Mouse (Mus musculus) kidney, adult 8-10 months (tissue): ENCODE measurements around the gene Ephb1.

Experiments used
- DNase-seq, 2 experiments: peaks; one replicate each; pipeline ENCODE4 v3.0.0; 2022

Gene Ephb1

DNA sequence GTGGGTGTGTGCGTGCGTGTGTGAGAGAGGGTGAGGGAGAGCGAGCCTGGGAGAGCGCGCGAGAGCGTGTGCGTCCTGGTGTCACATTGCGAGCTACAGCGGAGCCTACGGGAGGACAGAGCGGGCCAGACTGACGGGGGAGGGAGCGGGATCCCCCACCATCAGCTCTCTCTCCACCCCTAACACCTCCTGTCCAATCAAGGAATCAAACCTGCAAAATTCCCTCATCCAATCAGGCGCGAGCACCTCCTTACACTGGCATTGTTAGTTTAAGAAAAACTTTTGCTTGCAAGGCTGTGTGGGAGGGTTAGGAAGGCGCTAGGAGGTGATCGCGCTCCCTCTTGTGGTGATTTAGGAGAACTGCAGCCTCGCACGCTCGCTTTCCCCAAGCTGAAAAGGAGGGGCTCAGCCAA is at the start of gene Ephb1:
Ephb1 (minus strand) TSS at position 133 of the 413 bp plus-strand sequence.
- DNase-seq: peak; percentile 74 to 82

DNA sequence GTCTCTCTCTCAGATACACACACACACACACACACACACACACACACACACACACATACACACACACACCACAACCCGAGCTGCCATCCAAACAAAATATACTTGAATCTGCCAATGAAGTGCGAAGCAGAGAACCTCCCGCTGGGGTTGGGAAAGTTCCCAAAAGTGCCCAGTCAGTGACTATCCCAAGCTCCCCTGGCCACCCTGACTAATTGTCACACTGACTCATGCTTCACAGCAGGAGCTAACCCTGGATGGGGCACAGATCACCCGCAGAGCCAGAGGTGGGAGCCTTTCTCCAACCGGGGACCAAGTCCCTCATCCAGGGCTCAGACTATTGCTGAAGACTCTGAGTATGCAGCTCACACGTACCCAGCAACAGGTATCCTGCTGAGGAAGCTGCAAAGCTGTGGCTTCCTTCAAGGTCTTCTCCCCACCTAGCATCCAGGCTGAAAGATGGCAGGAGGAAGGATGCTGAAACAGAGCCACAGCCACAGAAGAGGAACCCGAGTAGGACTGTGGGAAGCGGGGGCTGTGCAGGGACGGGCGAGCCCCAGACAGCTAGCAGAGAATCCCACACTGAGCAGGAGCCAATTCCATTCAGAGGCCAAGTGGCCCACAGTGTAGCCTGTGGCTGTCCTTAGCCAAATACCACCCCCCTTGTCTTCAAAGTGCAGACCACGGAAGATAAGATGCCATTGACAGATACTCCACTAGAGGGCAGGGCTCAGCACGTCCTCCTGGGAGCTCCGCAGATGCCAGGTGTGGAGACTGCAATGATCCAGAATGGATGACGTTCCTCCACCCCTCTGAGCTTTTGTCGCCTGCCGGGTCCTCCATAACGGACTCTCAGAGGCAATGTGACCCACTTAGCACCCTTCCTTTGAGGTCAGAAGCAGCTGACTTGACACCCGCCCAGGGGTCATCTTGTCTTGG is 48.9 kb upstream of the Ephb1 start:
- peak; percentile 11 to 39 for DNase-seq

DNA sequence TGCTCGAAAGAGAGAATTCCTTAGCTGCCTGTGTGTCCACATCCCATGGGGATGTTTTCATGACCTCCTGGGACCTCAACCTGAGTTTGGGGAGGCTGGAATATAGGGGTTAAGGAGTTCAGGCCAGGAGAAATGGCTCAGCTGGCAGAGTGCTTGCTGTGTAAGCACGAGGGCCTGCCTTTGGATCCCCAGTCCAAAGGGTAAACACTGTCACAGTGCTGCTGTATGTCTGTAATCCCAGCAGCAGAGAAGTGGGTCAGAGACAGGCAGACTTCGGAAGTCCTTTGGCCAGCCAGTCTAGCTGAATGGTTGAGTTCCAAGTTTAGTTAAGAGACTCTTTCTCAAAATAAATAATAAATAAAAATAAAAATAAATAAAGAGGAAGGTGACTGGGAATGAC is 48.2 kb upstream of the Ephb1 start:
- DNase-seq: peak; percentile 79 to 80

DNA sequence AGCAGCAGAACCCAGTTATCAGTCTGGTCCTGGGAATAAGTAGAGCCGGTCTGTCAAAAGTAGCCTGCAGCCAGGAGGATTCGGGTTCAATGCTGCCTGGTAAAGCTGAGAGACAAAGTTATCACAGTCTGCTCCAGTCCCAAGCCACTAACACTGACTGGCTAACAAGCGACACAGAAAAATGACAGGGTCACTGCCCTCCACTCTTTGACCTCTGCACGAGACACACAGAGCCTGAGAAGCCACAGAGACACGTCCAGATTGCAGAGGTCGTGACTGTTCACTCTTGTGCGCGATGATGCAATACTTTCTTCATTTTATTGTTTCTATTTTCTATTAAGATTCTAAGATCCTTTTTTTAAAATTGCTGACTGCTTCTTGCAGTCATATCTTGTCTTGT is 33.8 kb upstream of the Ephb1 start:
- no peak for DNase-seq

DNA sequence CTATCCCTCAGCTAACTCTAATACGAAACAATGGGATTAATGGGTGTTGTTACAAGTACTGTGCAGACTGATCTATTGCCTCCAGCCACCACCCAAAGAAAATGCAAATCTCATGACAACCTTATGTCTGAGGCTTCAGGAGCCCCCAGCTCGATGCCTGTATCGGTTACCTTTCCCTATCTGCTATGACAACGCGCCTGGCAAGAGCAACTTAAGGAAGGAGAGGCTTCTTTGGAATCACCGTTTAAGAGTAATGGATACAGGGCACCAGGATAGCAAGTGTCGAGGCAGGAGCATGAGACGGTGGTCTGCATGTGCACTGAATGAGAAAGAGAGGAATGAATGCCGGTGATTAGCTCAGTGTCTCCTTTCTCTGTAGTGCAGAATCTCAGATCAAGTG is 32.3 kb upstream of the Ephb1 start:
- DNase-seq: no peak

DNA sequence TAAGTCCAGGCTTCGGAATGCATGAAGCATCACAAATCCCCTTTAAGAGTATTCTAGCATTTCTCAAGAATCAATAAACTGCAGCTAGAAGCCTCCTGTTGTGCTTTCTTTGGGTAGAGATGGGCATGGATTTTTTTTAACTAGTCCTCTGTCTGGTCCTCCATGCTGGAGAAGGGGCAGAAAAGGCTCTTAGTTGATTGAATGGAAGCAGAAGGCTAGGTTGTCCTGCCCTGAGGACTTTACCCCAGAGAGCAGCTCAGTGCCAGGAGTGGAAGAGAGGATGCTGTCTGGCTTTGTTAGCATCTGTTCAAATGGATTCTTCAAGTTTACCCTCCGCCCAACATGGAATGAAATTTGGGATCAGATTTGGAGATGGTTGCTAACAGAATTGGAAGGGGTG is 25.7 kb upstream of the Ephb1 start:
- DNase-seq: no peak

DNA sequence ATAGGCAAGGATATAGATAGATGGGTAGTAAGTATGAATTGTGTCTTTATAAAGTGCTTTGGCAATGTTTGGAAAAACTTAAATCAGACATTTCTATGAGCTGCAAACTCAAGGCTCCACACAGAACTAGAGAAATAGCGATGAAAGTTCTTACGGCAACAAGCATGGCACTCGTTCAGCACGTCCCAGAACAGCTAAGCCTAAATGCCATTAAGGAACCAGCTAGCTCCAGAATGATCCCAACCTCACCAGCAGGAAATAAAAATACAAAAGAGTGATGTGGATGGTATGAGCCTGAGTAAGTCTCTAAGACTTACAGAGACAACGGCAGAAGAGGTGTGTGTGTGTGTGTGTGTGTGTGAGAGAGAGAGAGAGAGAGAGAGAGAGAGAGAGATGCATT is 20.2 kb upstream of the Ephb1 start:
- DNase-seq: no peak

DNA sequence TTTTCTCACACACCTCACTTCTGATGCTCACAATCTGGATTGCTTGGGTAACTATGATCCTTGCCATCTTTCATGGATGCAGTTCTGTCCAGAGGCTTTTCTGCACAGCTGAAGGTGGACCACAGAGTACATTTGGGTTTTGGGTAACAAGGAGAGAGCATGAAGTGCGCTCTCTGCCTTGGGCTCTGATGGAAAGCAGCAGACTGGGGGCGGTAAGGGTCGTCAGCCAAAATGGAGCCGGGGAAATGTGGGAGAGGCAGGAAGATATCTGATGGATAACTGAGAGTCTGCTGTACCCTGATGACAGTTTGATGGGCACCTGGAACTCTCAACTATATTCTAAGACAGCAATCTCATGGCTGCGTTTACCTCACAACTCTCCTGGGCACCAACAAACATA is 19.4 kb upstream of the Ephb1 start:
- no peak for DNase-seq

DNA sequence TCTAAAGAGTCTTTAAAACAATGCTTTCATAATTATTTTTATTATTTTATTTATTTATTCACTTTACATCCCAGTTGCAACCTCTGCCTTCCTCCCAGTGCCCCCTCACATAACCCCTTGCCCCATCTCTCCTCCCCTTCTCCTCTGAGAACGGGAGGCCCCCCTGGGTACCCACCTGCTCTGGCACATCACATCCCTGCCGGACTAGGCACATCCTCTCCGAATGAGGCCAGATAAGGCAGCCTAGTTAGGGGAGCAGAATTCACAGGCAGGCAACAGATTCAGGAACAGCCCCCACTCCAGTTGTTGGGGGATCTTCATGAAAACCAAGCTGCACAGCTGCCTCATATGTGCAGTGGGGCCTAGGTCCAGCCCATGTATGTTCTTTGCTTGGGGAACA is 17.4 kb upstream of the Ephb1 start:
- DNase-seq: no peak

DNA sequence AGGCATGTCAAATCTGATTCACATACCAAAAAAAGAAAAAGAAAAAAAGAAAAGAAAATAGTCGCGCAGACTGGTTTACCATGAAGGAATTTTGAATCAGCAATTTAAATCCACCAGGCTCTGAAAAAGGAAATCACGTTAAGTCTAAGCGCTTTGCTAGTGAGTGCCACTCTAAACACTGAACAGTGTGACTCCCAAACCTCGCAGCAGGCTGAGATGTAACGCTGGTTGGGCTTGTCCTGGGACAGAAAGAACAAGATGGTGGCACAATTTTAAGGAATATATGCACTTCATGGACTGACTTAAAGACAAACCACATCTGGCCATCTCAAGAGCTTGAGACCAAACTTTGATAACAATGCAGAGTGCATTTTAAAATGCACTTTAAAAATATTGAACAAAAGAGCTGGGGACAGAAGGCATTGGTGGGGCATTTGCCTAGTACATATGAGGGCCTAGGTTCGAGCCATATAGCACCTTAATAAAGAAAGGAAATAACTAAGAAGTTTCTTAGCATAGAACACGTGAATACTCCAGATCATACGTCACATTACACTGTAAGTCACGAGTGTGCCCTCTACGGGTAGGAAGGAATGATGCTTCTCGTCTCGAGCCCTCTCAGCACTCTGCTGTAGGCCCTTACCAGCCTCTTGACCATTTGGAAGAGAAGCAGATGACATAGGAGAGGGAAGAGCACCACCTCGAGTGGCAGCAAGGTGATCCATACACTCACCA is 16.7 kb upstream of the Ephb1 start:
- DNase-seq: no peak

DNA sequence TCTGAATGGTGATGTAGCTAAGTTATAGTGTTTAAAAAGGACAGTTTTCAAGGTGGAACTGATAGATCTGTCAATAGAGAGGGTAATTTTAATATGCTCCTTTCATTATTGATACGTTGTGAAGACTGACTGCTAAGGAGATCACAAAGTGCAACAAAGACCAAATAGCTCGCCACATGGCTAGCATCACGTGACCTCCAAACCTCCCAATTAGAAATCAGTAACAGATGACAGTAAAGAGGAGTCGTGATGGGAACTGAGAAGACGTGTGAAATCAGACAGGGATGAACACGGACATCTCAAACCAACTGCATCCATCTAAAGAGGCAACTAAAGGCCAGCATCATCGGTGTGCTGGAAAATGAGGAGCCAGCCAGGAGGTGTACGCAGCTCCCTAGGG is 15.6 kb upstream of the Ephb1 start:
- no peak for DNase-seq

DNA sequence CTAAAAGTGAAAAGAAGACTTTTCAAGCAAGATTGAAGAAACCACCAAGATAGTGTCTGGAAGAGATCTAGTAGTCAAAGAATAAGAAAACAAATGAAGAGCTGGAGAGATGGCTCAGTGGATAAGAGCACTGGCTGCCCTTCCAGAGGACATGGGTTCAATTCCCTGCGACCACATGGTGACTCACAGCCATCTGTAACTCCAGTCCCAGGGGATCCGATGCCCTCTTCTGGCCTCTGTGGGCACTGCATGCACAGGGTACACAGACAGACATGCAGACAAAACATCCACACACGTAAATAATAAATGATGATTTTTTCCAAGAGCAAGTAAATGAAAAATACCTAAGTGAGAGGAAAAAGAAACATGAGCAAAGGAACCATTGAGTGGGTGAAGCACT is 14.6 kb upstream of the Ephb1 start:
- peak in 1 of 2 experiments; percentile 13 for DNase-seq

DNA sequence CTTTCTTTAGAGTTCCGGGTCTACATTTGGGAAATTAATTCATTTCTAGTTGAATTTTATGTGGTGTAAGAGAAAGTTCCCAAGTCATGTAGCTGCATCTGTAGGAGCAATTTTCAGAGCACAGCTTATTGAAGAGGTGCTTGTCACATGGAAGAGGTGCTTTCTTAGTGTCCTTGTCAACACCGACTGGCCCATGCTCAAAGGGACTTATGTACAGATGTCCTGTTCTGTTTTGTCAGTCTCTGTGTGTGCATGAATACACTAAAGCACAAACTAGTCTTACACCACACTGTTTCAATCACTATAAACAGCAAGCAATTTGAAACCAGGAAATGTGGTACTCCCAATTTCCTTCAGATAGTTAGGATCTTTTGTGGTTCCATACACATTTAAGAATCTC is 13.3 kb upstream of the Ephb1 start:
- no peak for DNase-seq

DNA sequence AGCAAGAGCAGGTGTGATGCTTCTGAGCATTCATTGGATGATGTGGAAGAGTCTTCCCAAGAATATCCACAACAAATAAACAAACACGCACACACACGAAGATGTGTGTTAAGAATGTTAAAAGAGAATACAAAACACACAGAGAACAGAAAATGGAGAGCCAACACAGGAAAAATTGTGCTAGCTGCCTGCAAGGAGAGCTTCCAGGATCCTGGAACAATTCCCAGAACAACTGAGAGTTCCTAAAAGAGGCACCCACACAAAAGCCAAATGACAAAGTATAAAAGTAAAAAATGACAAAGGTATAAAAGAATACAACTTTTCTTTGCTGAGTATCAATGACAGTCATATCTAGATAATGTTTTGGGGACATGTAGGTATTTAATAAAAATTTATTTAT is 11.0 kb upstream of the Ephb1 start:
- DNase-seq: no peak

DNA sequence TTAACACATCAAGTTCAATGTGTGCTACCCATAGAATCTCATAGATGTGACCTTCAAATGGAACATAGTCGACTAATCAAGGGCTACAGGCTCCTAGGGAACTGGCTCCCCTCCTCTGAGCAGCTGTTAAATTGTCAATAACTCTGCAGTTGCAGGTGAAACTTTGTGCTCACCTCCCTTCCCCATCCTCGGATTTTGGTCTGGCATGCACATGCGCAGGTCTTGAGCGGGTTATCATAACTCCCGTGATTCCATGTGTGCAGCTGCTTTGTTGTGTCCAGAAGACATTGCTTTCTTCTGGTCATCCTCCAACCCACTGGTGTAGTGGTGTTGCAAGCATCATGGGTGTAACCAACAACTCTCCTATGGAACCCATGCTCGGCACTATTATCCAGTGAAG is 4.8 kb upstream of the Ephb1 start:
- DNase-seq: no peak

DNA sequence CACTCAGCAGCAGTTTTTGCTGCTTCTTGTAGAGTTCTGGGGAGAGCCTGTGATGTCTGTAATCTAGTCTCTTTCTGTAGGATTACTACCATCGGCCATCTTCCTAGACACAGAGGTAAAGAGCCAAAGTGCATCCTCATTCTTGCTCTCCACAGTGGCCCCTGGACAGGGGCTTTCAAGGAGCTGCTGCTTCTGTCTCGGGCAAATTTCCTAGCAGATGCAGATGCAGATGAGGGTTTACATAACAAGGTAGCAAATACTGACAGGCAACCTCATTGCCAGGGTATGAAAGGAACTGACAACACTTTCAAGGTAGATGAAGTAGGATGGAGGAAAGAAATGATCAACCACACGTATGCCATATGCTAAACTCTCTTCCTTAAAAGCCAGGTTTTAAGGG is 4.2 kb upstream of the Ephb1 start:
- DNase-seq: no peak

DNA sequence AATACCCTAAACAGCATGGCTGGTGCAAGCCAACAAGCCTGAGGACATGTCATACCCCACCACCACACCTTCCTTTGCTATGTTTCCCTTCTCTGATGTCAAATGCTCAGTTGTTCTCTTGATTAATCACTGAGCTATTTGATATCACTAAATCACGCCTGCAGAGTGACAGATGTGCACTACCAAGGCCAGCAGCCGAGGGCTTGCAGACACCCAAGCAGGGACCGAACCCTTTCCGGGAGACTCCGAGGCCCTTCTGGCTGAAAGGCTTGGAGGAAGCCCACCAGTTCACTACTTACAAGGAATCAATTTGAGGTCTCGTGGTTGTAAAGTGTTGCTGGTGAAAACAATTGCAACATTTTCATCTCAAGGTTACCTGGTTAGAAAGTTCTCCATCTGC is 3.5 kb upstream of the Ephb1 start:
- DNase-seq: no peak

DNA sequence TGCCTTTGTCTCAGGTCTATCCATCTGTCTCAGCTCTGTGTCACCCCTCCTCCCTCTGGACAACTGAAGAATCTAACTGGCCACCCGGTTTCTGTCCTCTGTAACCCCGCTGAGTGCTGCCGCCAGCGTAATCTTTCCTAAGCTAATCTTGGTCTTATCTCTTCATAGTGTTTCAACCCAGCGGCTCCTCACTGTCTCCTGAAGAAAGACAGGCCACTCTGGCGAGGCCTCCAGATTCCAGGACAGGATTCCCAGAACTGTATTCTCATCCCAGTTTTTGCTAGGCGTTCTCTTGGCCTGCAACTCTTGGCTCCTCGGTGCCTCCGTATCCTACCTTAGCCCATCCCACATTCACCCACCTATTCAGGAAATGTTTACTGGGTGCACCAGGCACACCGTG is 2.0 kb upstream of the Ephb1 start:
- no peak for DNase-seq

DNA sequence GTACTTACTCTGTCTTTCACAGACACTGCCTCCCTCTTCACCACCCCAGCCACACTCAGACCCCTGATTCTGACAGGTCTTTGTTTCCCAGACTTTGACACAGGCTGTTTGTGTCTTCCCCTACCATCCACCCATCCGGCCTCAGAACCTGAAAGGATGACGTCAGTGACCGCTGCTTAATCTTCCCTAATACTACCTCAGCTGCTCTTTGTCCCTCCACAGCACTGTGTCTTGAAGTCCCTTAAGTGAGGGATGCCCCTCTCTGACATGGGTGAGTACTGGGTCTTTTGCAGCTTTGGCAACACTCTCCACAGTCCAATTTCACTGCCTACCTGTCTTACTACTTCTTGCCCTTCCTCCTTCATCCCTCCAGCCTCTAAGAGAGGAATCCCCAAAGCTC is 1.2 kb upstream of the Ephb1 start:
- DNase-seq: no peak

DNA sequence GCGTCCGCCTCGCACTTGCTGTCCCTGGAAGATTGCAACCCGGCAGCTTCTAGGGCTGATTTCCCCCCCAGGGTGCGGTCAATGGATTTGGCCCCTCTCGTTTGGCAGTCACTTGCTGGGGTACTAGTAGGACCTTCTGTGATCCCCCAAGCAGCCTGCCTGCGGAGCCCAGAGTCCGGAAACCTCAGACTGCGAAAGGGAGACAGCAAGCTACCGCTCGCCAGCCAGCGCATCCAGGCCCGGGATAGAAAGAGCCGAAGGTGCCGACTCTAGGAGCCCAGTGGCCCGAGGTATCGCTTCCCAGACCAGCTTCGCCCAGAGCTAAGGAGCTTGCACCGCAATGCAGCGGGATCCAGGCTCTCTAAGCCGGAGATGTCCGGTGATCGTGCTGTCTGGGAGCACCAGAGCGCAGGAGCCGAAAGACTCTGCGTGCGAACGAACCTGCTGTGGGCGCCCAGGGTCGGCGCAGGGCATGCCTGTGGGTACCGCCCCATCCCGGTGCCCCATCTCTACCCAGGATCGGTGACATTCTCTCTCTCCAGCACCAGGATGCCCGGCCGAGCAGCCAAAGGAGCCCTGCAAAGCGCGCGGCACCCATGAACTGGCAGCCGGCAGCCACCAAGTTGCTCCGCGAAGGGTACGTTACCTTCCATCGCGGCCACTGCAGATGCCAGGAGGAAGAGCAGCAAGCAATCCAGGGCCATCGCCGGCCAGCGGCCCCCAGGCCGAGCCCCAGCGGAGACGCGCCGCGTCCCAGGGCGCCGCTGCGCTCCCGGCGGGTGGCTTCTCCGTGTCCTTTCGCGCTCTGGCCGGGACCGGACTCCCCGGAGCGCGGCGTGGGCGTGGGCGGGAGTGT is 629 bp downstream of the Ephb1 start:
- peak in 1 of 2 experiments; percentile 7 for DNase-seq

DNA sequence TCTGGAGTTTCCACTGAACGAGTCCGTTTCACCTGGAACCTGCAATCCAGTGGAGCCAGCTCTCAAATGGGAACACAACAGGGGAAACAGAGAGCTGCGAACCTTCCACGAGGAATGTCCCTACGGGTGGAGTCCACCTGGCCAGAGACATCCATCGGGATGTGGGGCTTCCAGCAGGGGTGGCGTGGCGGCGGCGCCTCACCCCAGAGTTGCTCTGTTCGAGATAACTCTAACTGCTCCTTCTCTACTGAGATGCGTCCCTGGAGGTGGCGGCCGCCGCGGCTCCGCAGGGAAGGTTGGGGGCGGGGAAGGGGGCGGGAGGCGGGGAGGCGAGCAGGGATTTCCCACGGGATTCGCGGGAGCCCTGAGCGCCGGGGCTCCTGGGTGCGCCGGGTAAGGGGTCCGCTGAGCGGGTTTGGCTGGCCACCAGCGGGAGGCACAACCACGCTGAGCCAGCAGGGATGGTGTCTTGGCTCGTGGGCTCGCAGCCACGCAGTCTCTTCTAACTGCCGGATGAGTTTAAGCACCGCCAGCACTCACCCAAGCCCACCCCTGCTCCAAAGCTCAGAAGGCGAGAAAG is 1.3 kb downstream of the Ephb1 start:
- DNase-seq: no peak

DNA sequence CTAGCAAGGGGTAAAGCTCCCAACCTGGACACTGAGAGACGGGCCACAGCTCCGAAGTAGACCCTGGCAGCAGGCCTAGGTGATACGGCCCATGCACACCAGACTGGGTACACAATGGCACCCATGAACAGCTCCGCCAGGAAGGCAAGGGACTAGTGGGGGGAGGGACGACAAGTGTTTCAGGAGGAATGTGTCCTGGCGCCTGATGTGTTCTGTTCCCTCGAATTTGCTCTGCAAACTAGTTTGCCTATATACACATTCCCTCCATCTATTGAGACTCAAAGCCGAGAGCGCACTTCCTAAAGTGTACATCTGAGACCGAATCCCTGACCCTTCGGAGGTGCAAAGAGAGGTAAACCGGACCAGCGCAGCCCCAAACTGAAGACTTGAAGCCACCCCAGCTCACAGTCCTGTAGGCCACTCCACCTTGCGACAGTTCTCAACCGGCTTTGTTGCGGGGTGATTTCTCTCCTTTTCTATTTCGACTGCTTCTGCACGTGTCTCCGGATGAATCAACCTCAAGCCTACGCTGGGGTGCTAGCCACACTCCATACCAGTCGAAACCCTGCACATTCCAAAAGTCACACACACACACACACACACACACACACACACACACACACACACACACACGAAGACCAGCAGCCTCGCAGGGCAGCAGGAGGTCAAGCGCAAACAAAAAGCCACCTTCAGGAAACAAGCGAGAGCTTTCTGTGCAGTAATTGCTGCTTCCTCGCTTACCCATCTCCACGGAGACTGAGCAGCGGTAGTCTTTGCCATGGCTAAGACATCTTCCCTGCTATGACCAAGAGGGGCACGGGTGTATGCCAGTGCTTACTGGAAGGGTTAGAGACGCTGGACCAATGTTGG is 2.1 kb downstream of the Ephb1 start:
- no peak for DNase-seq
